Mouse (Mus musculus): Measurements from ENCODE around the gene Magi1.

Magi1 gene

GRCm38 (mm10) chr6:94158119-94158848 is 125.4 kb downstream of the Magi1 start:
- DNase-seq (ENCODE audit: low spot score): no peak

DNA sequence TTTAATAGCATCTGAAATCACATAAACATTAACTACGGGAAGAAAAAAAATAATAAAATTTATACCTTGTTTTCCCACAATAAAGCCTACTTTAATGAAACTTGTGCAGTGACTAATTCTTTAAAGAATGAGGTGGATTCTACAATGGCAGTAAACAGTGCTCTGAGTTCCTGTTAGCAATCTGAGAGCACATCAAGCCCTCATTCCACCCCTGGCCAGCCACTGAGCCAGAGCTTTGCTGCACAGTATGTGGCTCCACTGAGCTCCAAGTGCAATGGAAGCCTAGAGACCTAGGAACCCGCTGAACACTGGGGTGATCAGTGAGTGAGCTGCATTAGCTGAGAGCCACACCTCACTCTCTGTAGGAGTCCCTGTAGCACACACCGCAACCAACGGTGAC is 127.7 kb downstream of the Magi1 start:
- no peak for DNase-seq (ENCODE audit: low spot score)

DNA sequence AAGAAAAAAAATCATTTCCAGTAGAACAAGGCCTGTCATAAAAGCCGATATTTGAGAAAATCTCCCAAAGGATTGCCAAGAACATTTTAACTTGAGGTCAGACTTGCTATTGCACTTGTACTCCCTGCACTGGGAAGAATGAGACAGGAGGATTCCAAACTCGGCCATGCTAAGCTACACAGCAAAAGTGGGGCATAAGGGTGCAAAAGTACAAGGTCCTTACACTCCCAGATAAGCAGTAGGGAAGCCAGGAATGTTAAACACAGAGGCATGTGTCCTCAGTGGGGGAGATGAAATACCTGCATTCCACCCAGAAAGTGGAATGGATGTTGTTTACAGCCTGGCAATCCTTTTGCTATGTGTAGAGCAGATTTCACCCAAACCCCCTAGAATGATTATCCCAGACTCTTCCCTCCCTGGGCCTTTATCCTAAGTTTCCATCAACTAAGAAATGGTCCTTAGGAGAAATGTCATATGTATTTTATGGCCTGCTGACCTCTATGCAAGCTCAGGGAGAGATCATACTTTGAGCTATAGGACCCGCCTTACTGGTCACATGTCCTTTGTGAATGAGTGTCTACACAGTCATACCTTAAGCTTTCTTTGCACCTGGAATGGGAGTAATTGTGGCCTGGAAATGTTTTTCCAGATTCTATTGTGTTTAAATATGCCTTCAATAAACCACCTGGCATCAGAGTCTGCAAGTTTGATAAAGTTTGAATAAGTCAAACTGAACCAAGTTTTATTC is 128.7 kb downstream of the Magi1 start:
- DNase-seq (ENCODE audit: low spot score): no peak

DNA sequence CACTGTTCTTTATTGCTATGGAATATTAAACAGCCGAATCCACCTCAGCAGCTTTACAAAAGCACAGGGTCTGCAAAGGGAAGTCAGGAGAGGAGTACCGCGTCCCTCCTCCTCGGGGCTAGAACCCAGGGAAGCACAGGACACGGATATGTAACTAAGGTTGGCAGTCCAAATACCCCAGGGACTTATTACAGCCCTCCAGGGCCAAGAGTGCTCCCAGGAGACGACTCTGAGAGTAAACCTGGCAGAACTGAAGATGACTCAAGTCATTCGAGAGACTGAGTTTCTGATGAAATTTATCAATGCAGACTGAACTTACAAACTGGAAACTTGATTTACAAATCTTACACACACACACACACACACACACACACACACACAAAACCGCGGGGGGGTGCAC is 130.8 kb downstream of the Magi1 start:
- no peak for DNase-seq (ENCODE audit: low spot score)

GRCm38 (mm10) chr6:94150876-94151275 is 132.8 kb downstream of the Magi1 start:
- DNase-seq (ENCODE audit: low spot score): no peak

DNA sequence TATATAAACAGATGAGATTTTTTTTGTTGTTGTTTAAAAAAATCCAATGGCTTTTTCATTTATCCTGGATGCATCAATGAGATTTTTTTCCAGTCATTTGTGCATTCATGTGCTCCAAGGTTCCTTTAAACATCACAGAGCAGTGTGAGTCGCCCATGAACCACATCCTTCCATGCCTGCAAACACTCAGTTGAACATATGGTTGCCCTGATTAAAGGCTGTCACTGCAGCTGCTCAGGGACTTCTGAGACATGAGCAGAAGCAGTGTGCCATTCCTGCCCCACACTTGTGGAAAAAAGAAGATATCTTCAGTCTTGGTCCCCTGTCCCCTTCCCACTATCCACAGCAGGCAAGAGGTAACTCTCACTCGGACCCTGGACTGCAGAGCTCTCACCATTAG is 133.9 kb downstream of the Magi1 start:
- DNase-seq (ENCODE audit: low spot score): no peak

DNA sequence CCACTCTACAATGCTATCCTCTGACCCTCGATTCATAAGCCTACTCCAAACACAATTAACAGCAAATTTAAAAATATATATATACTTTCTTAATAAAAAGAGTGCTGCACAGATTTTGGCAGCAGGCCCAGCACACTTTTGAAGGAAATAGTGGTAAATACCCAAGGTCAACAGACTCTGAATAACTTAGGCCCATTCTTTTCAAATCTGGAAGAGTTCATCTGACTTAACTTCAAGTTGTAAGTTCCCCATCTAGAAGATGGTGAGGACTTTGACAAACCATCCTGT is 137.6 kb downstream of the Magi1 start:
- no peak for DNase-seq (ENCODE audit: low spot score)

GRCm38 (mm10) chr6:94145430-94146205 is 138.1 kb downstream of the Magi1 start:
- no peak for DNase-seq (ENCODE audit: low spot score)

DNA sequence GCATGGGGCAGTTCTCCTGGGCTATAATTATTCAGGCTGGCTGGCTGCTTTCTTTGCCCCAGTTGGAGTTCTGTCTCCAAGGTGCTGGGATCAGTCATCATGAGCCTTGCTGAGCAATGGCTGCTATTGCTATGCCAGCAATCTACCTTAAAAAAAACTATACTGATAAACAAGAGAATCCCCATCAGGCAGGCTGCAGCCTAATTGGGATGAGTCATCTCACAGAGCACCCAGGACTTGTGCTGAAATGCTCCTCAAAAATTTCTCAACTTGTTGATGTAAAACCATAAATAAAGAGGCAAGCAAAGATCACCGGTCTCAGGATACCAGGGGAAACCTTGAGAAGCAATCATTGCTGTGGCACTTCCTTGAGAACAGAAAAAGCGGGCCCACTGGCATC is 141.2 kb downstream of the Magi1 start:
- no peak for DNase-seq (ENCODE audit: low spot score)

DNA sequence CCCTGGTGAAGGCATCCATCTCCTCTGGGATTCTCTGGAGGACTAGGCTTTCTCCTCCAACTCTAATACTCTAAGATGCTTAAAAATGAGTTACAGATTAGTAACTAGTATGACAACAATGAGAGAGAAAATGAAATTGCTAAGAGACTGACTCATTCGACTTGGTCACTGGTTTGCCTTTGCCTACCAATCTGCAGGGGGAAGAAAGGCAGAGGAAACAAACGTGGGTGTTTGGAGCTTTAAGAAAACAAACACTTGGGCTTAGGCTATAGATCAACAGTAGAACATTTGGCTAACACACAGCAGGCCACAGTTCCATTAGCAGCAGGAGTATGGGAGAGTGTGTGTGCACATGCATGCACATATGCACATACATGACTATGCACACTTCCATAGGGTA is 142.2 kb downstream of the Magi1 start:
- no peak for DNase-seq (ENCODE audit: low spot score)

- DNase-seq (ENCODE audit: low spot score): peak; percentile 6
These were observed 143.7 kb downstream of the Magi1 start for GRCm38 (mm10) chr6:94139952-94140414.

DNA sequence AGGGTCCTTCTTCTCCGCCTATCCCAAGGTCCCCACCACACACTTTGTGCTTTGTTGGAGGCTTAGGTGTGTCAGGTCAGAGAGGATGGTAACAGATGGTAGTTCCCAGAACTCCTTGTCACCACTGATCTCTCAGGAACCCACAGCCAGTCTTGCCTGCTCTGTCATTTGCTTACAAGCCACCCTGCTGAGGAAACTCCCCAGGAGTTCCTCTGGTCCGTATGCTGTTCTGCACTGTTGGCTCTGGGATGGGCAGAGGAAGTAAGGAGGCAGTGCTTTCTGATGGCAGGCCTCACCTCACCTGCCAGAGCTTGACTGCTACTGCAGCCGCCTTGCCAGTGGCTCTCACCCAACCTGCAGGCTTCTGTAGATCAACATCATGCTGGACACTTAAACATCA is 147.0 kb downstream of the Magi1 start:
- DNase-seq (ENCODE audit: low spot score): no peak

DNA sequence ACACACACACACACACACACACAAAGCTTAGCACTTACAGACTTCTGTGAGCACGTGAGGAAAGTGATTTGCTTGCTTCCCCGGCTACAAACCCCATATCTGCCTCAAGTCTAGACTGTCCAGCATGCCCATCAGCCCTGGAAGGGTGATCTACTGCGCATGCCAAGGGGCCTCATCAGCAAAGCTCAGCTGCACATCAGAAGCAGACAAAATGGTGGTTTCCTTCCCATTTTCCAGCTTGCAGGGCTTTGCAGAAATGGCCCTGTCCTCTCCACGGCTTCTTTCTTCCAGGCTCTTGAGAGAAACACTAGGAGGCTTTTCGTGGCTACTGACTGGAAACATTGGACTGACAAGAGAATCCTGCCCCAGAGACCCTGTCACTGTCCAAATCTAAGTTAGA is 149.6 kb downstream of the Magi1 start:
- DNase-seq (ENCODE audit: low spot score): no peak

DNA sequence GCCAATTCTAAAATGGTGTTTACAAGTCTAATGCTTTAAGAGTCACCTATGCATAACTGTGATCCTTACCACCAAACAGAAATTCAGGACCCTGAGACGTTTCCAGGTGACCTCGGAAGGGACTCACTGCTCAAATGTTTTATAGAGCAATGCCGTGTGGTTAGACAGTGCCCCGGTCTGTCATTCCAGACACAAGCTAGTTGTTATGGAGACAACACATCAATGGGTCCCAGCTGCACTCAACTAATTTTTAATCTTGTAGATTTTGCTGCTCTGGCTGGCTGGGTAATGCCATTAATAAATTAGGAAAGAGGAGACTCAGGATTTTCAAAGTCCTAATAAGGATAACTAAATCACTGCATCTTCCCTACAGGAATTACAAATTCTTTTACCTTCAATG is 151.7 kb downstream of the Magi1 start:
- no peak for DNase-seq (ENCODE audit: low spot score)

DNA sequence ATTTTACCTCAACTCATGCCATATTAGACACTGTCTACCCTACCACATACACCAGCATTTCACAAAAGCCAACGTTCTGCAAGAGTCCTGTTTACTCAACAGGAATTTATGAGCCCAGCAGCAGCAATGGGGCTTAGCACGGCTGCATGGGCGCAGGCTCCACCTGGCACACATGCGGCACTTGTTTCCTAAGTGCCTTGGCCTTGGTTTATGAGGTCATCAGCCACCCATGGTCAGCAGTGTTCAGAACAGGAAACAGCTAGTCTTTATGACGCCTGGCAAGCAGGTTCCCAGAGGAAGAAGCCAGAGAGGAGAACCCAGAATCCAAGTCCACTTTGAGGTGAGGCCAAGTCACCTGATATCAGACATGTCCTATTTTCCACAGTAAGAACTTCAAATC is 153.3 kb downstream of the Magi1 start:
- DNase-seq (ENCODE audit: low spot score): no peak

DNA sequence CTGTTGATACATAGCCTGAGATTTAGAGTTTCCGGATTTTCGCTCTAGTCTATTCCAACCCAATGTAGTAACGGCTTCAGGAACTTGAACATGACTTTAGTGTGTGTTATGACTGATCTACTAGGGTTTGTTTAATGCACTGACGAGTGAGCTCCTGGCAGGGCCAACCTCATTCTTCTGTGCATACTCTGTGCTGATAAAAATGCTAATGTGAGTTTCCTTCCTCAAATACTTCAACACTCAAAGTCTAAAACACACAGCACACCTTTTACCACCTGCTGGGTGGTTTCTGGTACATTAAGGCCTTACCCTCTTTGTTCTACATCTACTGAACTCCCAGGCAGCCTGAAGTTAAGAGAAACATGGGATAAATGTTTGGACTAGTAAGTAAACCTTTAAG is 157.0 kb downstream of the Magi1 start:
- DNase-seq (ENCODE audit: low spot score): no peak

DNA sequence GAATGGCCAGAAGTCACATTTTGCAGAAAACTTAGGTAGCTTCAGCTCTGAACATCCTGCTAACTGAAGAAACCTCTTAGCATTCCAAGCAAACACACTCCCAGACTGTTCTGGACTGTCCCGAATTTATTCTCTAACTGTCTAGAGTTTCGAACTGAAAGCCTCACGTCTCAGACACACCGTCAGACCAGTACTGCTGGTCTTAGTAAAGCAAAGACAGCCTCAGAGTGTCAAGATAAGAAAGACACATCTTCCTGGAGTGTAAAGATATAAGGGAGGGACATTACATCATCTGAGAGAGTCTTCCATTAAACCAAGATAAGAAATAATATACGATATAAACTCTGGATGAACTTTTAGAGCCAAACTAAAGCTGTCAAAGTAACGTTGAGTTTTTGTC is 158.6 kb downstream of the Magi1 start:
- DNase-seq (ENCODE audit: low spot score): peak; percentile 33

GRCm38 (mm10) chr6:94124279-94124678 is 159.4 kb downstream of the Magi1 start:
- DNase-seq (ENCODE audit: low spot score): no peak

DNA sequence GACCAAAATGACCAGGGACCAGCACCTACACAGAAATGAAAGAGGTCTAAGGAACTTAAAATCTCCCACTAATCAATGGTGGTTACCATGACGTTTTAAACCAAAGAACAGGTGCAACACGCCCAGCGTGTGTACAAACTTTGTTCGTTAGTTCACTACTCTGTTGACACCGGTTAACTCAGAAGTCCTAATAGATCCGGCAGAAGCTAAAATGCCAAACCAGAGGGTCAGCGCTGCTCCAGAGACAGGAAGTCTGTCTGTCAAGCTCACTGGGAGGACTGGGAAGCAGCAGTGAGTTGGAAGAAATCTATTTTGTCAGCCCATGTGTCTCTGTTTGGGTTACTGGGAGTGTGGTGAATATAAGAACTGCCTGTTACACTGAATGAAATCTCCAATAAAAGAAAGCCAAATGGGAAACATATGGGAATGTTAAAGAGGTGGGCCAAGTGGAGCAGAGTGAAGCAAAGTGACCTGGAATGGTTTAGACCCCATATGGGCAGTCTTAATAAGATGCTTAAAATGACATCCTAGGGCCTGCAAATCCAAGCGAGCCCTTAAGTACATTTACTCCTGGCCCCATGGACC is 161.1 kb downstream of the Magi1 start:
- no peak for DNase-seq (ENCODE audit: low spot score)

GRCm38 (mm10) chr6:94121488-94121887 is 162.2 kb downstream of the Magi1 start:
- no peak for DNase-seq (ENCODE audit: low spot score)

- DNase-seq (ENCODE audit: low spot score): no peak
These were observed 167.0 kb downstream of the Magi1 start for GRCm38 (mm10) chr6:94116434-94117432.

Data from c-Kit-positive CD71-positive TER-119-positive erythroid progenitor cells, embryonic 14.5 days (primary cell).